27 mouse cellular contexts compared by ENCODE assay signal in genomic region chr17:5297491-5297890, GRCm38 (mm10).
DNase-seq lines count a peak whose midpoint lies in the region; TF ChIP-seq lines count a peak whose summit lies in the region.
"Had no signal": no experiment of that assay in that cellular context is flagged by ENCODE, and none has a peak within 500 bp of the region (broad histone marks: within the 10 kb centered on the region; RNA-seq: fewer than 3 reads in every experiment).

No protein-coding gene starts in this region.

- H3K4me1 ChIP-seq in cerebellum, adult 2 months (ENCODE audit: control insufficient read depth, insufficient read depth, low read length): peaks cover 49% of the 10 kb centered on the region

- H3K27ac ChIP-seq in cerebellum, adult 2 months (ENCODE audit: insufficient read depth, low read length): peak overlapping the region; percentile 52; the same call in 1 of the 2 replicates
- H3K27ac ChIP-seq: embryonic facial prominence, embryonic 13.5 days; forebrain, embryonic 12.5 days; heart, embryonic 15.5 days; hindbrain, embryonic 15.5 days; intestine, embryonic 15.5 days; midbrain, embryonic 15.5 days; stomach, postnatal 0 days had no signal

- DNase-seq in cerebellum, adult 2 months: peak in 1 of 2 experiments; percentile 54
- DNase-seq in cerebellum, postnatal 4 days (ENCODE audit: low spot score in 2 of 2): no peak
- peak; percentile 71 for DNase-seq in left cerebral cortex, postnatal 4 days
- no peak for DNase-seq in left cerebral cortex, adult 9 months (ENCODE audit: low spot score in 2 of 2)
- peak; percentile 65 for DNase-seq in brain, adult 2 months (ENCODE audit: low read depth, low spot score)
- DNase-seq in cerebellum, postnatal 10 days: peak; percentile 64 to 78
- no peak for DNase-seq in kidney, postnatal 25 days
- DNase-seq: adrenal gland, adult 8-10 months; B cell, adult 2 months; embryo, embryonic 11 days; heart, postnatal 4 days; kidney, postnatal 36 days; layer of hippocampus, adult 9-11 months; lung, adult 18-20 months; lung, postnatal 10 days; thymus, adult 2 months; thymus, postnatal 4 days had no signal

- no peaks in the 10 kb centered on the region for H3K27me3 ChIP-seq in cerebellum, adult 2 months (ENCODE audit: control insufficient read depth, insufficient read depth, low read length)
- H3K27me3 ChIP-seq: CH12.LX; embryonic facial prominence, embryonic 13.5 days; forebrain, embryonic 12.5 days; heart, embryonic 15.5 days; hindbrain, embryonic 15.5 days; intestine, embryonic 15.5 days; midbrain, embryonic 15.5 days; Patski had no signal

- no peak overlapping the region for H3K4me3 ChIP-seq in cerebellum, adult 2 months (replicated peaks; ENCODE audit: insufficient read depth, low read depth, low read length)
- H3K4me3 ChIP-seq: embryonic facial prominence, embryonic 13.5 days; erythroblast, embryonic 14.5 days; forebrain, embryonic 12.5 days; heart, embryonic 15.5 days; hindbrain, embryonic 15.5 days; intestine, embryonic 15.5 days; midbrain, embryonic 15.5 days had no signal

- TF ChIP-seq CTCF in cerebellum, adult 2 months (IDR thresholded peaks at IDR 0.05; ENCODE audit: borderline replicate concordance, insufficient read depth, low read depth, low read length): no peak

- no peak for TF ChIP-seq POLR2A in cerebellum, adult 2 months (IDR thresholded peaks at IDR 0.05; ENCODE audit: borderline replicate concordance, insufficient read depth, low read length)

- intact Hi-C loops in left cerebral cortex, postnatal 4 days (cut with DNase I): no loop called here

- WGBS in cerebellum, adult 2 months: 15% methylated on average over 4 of the region's 4 CpGs

Comparison
In these comparisons a context has a peak if more than half of its experiments do, and no peak if none do; other contexts are left out.
1. DNase-seq: peak in left cerebral cortex, postnatal 4 days (single experiment), brain, adult 2 months (single experiment) and cerebellum, postnatal 10 days (2 of 2); none in cerebellum, postnatal 4 days (0 of 2), left cerebral cortex, adult 9 months (0 of 2) and kidney, postnatal 25 days (0 of 2).